Mouse (Mus musculus): ENCODE measurements at regions not wholly inside any gene's neighbourhood (a gene's known extent, or its start where the extent isn't known, plus 50 kb on each side); places are given as distances from the start of the nearest gene placed in this dataset.

DNA sequence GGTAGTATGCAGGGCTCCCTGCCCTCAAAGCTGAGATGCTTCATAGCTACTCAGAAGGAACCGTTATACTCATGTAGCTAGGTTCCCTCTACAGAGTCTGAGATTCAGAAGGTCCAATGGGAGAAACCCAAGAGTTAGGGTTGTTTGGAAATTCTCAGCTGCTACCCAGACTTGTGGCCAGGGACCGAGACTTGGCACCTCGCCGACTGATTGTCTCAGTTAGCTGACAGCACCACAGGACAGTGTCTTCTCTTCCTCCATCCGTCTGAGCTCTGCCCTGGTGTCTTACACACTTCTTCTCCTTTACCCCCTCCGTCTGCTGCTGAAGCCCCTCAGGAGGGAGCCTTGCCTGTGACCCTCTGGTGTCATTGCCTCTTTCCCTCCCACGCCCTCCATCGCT is 329.6 kb upstream of the Prox1 start:
- no peak for DNase-seq (ENCODE audit: low spot score)

DNA sequence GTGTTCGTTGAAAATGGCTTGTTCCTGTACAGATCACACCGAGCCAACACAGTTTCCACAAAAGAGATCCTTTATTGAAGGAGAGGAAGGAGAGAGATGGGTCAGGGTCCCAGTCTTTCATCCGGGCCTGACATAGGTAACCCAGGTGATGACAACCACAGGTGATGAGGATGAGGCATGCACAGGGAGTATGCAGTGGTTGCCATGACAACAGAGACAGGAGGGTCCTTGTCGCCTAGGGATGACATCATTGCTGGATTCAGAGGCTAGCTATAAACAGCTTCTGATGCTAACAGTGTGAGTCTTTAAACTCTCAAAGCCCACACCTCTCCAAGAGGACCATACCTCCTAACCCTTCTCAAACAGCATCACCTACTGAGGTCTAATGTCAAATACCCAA is 327.0 kb upstream of the Prox1 start:
- DNase-seq (ENCODE audit: low spot score) = no peak

DNA sequence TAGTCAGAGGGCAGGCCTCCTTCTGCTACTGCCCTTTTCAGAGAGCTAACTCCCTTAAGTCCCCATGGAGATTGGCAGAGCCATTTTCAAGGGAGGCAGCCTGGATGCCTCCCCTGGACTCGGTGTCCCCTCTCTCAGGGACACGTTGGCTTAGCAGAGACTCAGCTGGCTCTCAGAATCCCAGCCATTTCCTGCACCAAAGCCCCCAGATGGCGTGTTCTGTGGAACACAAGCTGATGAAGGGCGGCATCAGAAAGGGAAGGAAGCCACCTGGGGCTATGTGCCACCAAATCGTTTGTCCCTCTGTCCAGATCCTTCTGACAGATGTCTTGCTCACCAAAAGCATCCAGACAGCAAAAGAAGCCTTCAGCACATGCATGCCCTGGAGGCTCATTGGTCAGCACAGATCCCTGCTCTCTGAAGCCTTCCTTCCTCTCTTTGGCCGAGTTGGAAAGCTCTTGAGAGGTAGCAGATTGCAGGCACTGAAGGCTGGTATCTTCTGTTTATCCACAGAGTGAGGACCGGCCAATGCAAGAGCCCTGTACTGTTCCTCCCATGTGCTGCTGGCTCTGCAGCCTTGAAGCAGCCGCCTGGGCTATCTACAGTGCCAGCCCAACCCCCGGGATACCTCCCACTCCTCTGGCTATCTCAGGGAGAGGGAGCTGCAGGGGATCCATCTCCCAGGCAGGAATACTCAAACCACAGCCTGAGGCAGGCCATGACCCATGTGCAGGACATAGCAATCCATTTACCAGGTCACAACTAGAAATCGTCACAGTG is 325.4 kb upstream of the Prox1 start:
- peak; percentile 63 for DNase-seq (ENCODE audit: low spot score)

DNA sequence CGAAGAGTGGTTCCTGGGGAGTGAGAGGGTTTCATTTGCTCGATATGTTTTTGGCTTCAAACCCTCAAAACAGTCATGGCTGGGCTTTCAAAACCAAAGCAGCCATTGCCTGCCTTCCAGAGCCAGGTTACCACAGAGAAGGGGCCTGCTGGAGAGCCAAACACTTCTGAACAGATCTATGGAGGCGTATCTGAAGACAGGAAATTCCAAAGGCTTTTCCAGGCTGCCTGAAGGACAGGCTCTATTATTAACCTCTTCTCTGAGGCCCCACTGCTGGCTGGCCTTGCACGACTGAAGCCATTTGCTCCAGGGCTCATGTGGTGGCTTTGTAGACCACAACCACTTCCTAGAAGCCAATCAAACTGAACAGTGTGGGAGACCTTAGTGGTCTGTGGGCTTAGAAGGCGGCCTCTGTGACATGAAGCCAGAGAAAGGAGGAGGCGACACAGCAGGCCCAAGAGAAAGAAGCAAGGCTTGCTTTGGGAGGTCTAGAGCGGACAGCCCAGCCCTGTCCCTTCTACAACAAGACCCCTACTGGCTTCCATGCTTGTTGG is 316.1 kb upstream of the Prox1 start:
- DNase-seq (ENCODE audit: low spot score) = no peak

DNA sequence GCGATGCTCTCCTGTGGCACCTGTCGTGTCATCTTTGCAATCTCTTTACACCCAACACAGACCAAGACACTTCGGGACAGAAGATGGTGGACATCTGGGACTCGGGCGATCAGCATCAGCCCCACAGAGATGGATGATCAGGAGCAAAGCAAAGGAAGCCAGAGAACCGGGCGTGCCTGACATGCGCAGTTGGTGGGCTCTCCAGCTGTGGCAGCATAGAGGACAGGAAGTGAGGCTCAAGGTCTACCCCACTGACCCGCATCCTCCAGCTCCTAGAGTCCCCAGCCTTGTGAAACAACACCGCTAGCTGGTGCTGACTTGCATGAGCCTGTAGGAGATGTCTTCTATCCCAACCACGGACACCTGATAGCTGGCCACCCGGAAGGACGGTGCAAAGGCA is 312.9 kb upstream of the Prox1 start:
- no peak for DNase-seq (ENCODE audit: low spot score)

DNA sequence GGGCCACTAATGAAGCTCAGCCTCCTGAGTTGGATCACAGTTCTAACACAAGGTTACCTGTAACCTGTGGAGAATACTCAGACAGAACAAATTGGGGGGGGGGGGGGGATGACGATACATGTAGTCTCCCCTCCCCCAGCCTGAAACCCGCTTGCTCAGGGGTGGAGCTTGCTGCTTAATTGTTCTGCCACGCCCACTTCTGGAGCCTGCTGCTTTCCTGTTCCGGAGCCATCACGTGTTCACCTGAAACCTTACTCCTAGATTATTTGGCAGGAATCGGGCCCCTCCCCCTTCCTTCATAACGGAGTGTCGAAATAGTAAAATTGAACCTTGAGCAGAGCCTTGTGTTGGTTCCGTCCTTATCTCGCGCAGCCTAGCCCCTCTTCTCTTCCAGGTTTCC is 310.6 kb upstream of the Prox1 start:
- no peak for DNase-seq (ENCODE audit: low spot score)

DNA sequence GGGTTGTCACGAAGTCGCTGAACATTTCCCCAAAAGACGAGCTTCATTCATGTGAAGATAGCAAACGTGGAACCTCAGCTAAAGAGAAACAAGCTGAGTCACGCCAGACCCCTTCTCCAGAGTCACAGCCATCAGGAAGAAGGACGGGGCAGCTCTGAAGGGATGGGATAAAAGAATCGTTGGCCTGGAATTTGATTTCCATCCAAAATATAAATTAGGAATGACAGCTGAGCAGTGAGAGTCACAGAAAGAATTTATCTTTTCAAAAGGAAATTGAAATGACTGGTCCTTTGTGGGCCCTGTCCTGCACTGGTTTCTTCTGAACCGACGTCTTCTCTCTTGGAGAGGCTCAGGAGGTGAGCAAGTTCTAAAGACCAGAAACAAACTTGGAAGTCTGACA is 310.1 kb upstream of the Prox1 start:
- DNase-seq (ENCODE audit: low spot score) = no peak

DNA sequence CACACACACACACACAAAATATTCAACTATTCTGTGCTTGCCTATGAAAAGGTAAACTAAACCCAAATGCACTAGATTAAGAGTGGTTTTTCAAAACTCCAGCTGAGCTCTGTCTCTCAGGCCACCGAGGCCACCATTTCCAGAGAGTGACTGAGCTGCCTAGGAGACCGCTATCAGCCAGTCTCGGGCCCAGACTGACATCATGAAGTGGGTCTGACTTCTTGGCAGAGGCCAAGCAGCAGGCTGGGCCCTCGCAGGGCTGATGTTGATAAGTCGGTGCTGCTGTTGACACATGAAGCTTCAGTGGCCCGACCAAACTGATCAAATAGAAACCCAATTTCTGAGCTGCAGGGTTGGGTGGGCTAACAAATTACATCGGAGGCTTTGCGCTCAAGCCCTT is 302.2 kb upstream of the Prox1 start:
- DNase-seq (ENCODE audit: low spot score) = no peak

DNA sequence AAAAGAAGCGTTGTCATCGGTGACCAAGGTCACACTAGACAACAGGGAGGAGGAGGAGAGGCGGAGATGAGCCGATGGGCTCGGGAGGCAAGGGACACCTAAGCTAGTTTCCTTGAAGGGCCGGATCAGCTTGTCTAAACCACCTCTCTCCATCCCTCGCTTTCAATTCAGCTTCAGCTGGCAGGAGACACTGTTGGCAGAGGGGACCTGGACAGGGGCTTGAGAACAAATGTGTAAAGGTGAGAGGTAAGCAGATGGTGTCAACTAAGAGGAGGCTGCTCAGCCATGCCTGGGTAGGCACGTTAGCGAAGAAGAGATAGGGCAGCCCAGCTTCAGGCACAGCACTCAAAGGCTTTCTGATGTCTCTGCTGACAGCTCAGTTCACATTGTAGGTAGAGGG is 299.8 kb upstream of the Prox1 start:
- DNase-seq (ENCODE audit: low spot score) = no peak

DNA sequence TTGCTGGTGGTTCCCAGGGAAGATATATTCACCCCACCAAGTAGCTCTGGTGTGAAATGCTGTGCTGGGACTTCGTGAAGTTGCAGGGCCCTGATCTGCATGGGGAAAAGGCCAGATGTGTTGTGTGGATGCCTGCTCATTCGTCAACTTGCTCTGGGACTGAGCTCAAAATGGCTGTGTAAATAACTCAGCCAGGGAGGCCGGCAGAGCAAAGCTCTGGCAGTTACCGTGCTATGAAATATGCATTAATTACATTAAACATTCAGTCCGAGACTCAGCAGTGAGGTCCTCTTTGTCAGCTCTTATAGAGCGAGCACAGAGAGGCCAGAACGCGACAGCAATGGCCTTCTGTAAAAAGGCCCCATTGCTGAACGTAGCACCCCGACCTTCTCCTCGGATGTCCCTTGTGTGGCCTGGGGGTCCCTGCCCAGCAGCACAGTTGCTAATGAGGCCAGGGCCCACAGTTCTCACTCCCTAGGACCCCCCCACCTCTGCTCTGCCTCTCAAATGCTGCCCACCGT is 287.1 kb upstream of the Prox1 start:
- DNase-seq (ENCODE audit: low spot score) = no peak

DNA sequence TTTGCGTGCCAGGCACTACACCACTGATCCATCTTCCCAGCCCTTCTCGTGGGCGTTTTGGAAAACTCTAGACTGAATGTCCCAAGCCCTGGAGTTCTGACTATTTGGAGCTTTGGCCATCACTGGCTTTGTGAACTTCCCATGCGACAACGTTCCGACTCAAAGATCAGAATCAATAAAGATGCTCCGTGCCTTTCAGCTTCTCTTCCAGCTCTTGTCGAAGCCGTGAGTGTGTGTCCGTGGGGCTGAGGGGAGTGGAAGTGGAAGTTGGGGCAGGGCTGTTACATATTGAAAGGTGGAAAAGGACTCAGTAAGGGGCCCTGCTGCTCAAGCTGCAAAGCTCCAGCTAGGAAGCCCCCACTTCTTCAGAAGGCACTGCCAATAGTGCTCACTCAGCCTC is 283.0 kb upstream of the Prox1 start:
- no peak for DNase-seq (ENCODE audit: low spot score)

DNA sequence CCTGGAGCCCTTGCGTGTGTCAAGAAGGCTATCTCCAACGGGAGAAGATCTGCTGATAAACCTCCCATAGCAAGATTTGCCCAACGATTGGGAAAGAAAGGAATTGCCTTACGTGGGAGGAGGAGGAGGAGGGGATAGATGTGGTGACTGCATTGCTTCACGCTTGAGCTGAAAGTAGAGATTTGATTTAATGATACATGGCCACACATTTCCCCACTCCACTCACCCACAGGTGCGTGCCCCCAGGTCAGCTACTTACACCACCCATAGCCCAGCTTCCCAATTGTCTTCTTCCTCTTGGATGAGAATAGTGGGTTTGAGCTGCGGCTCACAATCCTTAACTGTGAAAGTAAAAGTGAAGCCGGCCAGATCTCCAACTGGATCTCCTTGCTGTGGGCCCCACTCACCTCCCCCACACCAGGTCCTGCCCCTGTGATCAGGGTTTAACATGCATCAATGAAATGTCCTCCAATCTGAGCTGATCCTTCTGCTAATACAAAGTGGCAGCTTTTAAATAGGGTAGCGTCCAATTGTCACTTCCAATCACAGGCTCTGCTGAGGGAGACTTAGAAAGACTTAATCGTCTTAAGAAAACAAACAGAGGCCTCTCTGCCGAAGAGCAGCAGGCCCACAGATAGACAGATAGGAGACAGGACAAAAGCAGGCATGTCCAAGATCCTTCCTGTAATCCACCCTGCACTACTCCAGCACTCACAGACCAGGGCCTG is 281.8 kb upstream of the Prox1 start:
- no peak for DNase-seq (ENCODE audit: low spot score)

DNA sequence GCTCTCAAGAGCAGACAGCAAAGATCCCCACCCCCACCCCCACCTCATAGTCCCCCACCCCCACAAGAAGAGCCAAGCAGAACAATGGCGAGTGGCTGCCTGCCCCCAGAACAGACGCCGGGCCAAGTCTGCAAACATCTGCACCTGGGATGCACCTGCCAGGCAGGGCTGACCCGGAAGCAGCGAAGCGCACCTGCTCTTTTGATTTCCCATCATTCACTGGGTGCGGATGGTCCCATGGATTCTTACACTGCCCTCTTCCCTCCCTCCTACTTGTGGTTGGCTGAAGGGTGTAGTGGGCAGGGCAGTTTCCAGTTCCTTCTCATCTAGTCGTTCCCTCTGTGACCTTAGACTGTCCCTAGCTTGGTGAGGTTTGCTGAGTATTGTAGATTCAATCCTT is 277.7 kb upstream of the Prox1 start:
- DNase-seq (ENCODE audit: low spot score) = no peak

DNA sequence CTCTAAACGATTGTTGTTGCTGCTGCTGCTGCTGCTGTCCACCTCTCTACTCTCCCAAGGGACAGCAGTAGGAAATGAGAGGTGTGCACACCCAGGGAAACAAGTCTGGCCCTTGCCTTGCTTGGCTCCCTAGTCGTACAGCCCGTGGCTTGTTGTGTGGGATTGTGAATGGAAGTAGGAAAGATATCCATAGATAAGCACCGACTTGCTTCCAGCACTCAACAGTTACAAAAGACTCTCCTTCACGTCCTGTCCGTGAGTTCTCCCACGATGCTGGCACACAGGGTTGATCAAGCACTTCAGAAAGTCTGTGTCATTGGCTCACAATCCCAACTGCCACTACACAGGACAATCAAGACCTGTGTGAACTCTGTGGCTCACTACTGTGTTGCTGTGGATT is 276.7 kb upstream of the Prox1 start:
- no peak for DNase-seq (ENCODE audit: low spot score)

DNA sequence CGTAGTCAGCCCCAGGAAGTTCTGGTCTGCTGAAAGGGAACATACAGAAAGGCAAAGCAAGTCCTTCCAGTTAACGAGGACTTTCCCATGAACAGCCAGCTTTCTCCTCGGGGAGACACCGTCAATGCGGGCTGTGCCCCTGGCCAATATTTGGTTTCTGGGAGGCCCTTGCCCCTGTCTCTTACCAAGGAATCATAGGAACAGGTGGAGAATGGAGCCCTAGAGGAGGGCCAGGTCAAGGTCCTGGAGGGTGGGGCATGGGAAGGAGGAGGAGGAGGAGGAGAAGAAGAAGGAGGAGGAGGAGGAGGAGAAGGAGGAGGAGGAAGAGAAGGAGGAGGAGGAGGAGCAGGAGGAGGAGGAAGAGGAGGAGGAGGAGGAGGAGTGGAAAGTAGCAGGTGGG is 276.2 kb upstream of the Prox1 start:
- no peak for DNase-seq (ENCODE audit: low spot score)

DNA sequence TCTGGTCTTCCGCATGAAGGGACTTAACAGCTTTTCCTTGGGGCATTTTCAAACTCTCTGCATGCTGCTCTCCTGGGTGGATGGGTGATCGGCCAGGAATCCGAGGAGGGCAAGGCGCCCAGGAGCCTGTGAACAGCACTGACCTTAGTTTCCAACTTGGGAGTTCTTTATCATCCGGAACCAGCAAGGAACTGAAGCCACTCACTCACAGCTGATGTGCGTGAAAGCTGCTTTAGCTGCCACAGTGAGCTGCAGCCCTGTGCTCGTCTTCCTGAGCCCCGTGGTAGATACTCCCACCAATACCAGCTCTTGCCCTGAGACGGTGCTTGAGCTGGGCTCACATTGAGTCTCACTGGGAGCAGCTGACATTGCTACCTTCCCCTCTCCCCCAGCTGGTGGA is 273.9 kb upstream of the Prox1 start:
- DNase-seq (ENCODE audit: low spot score) = no peak

DNA sequence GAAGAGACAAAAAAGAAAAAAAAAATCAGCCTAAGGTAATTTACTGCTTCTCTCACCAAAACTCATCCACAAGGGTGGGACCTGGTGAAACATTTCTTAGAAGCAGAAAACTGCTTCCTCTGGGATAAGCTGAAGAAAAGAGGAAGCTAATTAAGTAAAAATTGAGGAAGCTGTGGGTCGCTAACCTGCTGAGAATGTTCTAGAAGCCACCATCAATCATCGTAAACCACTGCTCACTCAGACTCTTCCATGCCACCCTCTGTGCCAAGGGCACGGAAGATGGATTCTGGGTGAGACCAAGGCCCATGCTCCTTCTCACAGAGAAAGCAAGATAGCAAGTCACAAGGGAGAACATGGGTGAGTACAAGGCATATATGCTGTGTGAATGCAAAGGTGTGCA is 272.7 kb upstream of the Prox1 start:
- no peak for DNase-seq (ENCODE audit: low spot score)

DNA sequence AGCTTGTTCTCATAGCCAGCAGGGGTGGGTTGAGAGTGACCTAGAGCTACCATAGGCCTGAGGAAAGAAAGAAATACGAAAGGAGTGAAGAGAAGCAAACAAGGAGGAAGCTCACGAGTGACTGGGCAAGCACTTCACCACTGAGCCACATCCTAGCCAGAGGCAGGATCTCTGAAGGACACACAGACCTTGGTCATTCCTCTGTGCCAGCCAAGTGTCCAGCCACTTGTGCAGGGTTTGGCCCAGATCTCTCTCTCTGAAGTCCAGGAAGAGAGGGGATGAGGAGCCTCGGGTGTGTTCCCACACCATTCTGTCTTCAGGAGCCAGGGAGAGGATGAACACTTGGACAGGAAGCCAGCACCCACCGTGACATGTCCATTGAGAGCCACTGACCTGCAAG is 271.7 kb upstream of the Prox1 start:
- DNase-seq (ENCODE audit: low spot score) = peak; percentile 27

DNA sequence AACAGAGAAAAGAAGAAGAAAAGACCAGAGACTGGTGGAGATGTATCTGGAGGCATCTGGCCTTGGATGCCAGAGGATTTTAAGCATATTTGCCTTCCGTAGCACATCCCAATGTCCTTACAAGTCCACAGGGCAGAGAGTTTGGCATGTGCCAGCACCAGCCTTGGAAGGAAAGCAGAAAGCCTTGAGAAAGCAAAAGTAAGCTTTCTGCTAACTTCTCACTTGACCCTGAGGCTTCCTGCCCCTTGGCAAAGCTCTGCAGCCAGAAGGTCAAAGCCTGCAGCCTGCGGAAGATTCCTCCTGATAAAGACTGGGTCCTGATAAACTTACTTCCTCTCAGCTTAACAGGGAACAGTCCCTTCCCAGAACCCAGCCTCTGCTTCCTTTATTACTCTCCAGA is 268.3 kb upstream of the Prox1 start:
- peak; percentile 87 for DNase-seq (ENCODE audit: low spot score)

DNA sequence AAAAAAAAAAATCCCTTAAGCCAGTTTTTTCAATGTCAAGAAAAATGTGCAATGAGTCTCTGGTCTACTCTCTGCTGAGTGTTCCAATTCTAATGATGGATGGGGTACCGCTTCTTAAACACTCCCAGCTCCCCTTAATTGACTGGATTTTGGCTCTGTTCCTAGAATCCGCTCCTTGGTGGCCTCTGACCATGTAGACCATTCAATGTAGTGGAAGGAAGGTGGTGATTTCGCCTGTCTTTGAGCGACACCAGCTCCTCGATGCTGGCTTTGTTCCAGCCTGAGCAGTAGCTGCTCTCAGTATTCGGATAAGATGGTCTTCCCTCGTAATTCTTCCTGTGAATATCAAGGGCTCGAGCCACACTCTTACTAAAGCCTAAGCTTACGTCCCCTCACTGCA is 252.4 kb upstream of the Prox1 start:
- no peak for DNase-seq (ENCODE audit: low spot score)

DNA sequence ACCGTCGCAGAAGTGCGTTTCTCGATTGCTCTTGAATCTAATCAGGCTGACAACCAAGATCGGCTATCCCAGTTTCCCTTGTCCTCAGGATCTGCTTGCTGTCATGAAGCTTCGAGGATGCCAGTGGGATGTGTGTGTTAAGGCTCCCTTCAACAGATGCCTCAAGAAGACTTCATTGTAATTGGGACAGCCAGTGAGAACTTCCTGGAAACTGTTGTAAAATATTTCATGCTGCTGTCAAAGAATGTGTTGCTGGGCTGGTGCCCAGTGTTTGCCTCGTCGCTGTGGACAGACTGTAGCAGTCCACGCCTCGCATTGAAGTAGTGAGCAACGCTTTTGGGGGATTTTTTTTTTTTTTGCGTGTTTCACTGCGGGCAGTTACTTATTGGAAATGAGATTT is 249.2 kb upstream of the Prox1 start:
- DNase-seq (ENCODE audit: low spot score) = no peak

DNA sequence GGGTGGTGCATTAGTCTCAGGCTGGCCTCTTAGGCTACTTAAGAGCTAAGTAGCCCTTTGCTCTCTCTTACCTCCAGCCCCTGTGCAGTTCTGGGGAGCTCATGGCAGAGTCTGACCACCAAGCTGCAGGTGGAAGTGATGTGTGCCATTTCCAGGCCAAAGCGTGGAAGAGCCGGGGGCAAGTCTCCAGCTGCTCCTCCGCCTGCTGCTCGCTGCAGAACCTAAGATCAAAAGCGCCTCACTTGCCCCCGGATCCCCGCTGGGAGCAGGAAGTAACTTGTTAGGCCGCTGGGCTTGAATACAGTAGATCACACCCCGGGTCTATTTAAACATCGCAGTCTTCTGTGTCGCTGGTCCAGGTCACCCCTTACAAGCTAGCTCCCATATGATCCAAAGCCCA is 246.8 kb upstream of the Prox1 start:
- DNase-seq (ENCODE audit: low spot score) = no peak

DNA sequence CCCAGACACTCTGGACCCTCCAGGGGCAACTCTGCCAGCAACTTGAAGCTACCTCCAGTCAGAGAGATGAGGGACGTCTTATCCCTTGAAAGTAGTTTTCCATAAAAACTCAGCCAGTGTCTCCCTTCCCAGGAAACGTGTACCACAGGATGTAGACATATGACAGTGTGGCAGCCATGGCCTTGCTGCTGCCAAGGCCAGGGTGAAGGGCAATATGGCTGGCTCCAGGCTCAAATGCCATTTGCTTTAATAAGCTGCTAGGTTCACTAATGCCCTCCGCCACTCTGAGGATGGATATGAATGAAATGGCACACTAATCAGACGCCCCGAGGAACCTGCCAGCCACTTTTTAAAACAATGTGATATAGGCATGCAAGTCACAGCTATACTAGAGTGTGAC is 241.2 kb upstream of the Prox1 start:
- no peak for DNase-seq (ENCODE audit: low spot score)

Measured in ovary, adult 18-20 months (tissue).